Mouse (Mus musculus) stomach, postnatal 0 days (tissue): ENCODE results near the gene Manbal. TPM values are rescaled to one million over a fixed set of nuclear protein-coding genes. Genes with fewer than 3 reads are reported as not detected.
"Not testable (repeated sequence)": the region's sequence is repeated elsewhere in the genome, so short reads cannot be mapped to it uniquely, and the experiment has no call there.

Source experiments
- ATAC-seq: fragments of 200-750 bp; cut with Nextera tagmentation; 2 replicates; pipeline ENCODE4 v1.8.0; 2017; ENCODE audit not compliant: low FRiP score, low TSS enrichment
- DNase-seq: peaks from one replicate; pipeline ENCODE4 v3.0.0-alpha.2; 2016; ENCODE audit warnings: low spot score
- H3K27ac ChIP-seq: fragments of 300-500 bp; sonication (generic); replicated peaks from 2 replicates; pipeline ENCODE4 v1.5.1; 2014; ENCODE audit warnings: mild to moderate bottlenecking, control low read depth
- H3K27me3 ChIP-seq: fragments of 300-500 bp; sonication (generic); 2 replicates; pipeline ENCODE4 v1.6.1; 2014; ENCODE audit warnings: low read length; ENCODE audit not compliant: control insufficient read depth, insufficient read depth
- H3K36me3 ChIP-seq: fragments of 300-500 bp; sonication (generic); 2 replicates; pipeline ENCODE4 v1.6.1; 2014; ENCODE audit warnings: low read length, mixed read lengths; ENCODE audit not compliant: control insufficient read depth, insufficient read depth
- H3K4me1 ChIP-seq: fragments of 300-500 bp; sonication (generic); replicated peaks from 2 replicates; pipeline ENCODE4 v1.6.1; 2014; ENCODE audit warnings: antibody characterized with exemption; ENCODE audit not compliant: control insufficient read depth, insufficient read depth
- H3K4me2 ChIP-seq: fragments of 300-500 bp; sonication (generic); replicated peaks from 2 replicates; pipeline ENCODE4 v1.6.1; 2014; ENCODE audit warnings: low read depth, mild to moderate bottlenecking, control low read depth, moderate library complexity
- H3K4me3 ChIP-seq: fragments of 300-500 bp; sonication (generic); 2 replicates; pipeline ENCODE4 v1.5.1; 2014; ENCODE audit warnings: low read depth, low read length, control low read depth
- H3K9ac ChIP-seq: fragments of 300-500 bp; sonication (generic); 2 replicates; pipeline ENCODE4 v1.6.1; 2014; ENCODE audit warnings: mild to moderate bottlenecking, low read length, control low read depth, mixed read lengths
- H3K9me3 ChIP-seq: fragments of 300-500 bp; sonication (generic); 2 replicates; pipeline ENCODE4 v1.6.1; 2016; ENCODE audit warnings: low read length; ENCODE audit not compliant: control insufficient read depth
- CTCF ChIP-seq: IDR thresholded peaks from 2 replicates; pipeline ENCODE4 v1.5.1; 2016; ENCODE audit warnings: antibody characterized with exemption, low read depth, mild to moderate bottlenecking, moderate library complexity
- EP300 ChIP-seq: optimal IDR thresholded peaks from 2 replicates; pipeline ENCODE3; 2016; ENCODE audit warnings: antibody characterized with exemption
- WGBS: fragments of 180-500 bp; shearing (Covaris S2); extraction: QIAGEN DNeasy Blood & Tissue Kit; methylation state at CpG from one replicate; pipeline ENCODE4 v1.1.7; 2014; 5-methylcytosine and 5-hydroxymethylcytosine counted together
- polyA plus RNA-seq: library from polyadenylated mRNA; unstranded; fragments of >200 nt; fragmentation: Nextera tagmentation; extraction: Ambion mirVana; gene quantifications from 2 replicates; pipeline ENCODE4 v1.2.1, GENCODE M21; 2015

Manbal gene
- polyA plus RNA-seq, 1 experiment from 2014 or later: 68.9 TPM

DNA sequence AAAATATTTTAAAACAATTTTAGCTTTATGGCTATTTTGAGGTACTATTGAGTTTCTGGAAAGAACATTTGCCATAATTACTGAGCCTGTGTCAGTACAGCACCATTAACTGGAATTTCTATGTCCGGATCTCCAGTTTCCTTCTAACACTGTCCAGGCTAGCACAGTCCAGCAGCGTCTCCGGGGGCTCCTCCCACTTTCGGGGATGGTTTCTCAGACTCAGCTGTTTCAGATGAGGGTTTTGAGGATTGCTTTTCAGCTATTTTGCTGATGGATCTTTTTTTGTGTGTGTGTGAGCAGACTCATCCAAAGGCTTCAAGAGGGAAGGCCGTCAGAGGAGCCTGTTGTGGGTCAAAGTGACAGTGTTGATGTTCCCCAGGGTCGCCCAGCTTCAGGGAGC lies 4.3 kb downstream of the Manbal start:
- Histone ChIP-seq H3K9ac (no peak overlapping the region), H3K27ac (peak overlapping the region; percentile 71), H3K4me1 (peaks cover 2% of the 10 kb centered on the region; the same call in 1 of the 2 replicates), H3K4me2 (no peak overlapping the region), H3K36me3 (no peaks in the 10 kb centered on the region; the same call in 1 of the 2 replicates), H3K27me3 (no peaks in the 10 kb centered on the region), H3K4me3 (no peak overlapping the region), H3K9me3 (no peaks in the 10 kb centered on the region)
- DNase-seq: no peak
- ATAC-seq: no peak; the same call in 1 of the 2 replicates
- no peak for TF ChIP-seq EP300
- no peak for TF ChIP-seq CTCF
- WGBS: 46% methylated on average over 6 of the region's 6 CpGs

DNA sequence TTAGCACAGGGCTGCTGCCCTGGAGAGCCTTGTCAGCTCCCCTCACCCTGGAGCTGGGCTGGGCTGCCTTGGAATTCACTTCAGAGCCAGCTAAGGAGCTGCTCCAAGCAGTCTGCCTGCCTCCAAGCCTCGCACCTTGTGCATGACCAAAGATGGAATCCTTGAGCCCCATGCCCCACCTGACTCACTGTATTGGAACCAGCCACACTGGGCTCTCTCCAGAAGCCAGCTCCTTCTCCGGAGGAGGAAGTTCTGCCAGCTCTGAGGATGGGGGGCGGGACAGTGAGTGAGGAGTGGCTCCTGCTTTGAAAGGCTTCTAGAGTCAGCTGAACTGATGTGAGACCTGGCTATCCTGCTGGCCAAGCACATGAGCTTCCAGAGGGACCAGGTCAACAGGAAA lies 6.3 kb downstream of the Manbal start:
- DNase-seq (peak; percentile 58), ATAC-seq (peak; percentile 74)
- TF ChIP-seq EP300 (no peak), CTCF (no peak)
- H3K4me3 ChIP-seq: no peak overlapping the region
- peak overlapping the region; percentile 67 for H3K27ac ChIP-seq
- H3K27me3 ChIP-seq: no peaks in the 10 kb centered on the region
- 54% methylated on average over 3 of the region's 3 CpGs for WGBS
- H3K4me2 ChIP-seq: no peak overlapping the region
- H3K9ac ChIP-seq: no peak overlapping the region
- H3K9me3 ChIP-seq: no peaks in the 10 kb centered on the region
- H3K4me1 ChIP-seq: peaks cover 2% of the 10 kb centered on the region
- H3K36me3 ChIP-seq: no peaks in the 10 kb centered on the region; the same call in 1 of the 2 replicates

DNA sequence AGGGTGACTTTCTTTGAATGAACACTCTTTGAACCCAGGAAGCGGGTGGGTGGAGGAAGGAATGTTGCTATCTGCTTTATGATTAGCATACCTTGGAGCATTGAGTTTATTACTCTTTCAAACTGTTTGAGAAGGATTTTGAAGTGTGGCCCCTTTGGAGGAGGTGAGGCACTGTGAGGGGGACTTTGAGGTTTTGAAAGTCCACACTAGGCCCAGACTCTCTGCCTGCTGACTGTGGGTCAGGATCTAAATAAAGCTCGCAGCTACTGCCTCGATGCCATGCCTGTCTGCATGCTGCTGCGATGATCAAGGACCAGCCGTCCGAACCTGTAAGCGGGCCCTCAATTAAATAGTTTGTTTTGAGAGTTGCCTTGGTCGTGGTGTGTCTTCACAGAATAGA lies 7.7 kb downstream of the Manbal start:
- 49% methylated on average over 8 of the region's 8 CpGs for WGBS
- Histone ChIP-seq H3K36me3 (peaks cover 2% of the 10 kb centered on the region; the same call in 1 of the 2 replicates), H3K27me3 (no peaks in the 10 kb centered on the region), H3K4me2 (no peak overlapping the region), H3K9ac (no peak overlapping the region), H3K27ac (0 out of 2 replicates have a peak overlapping the region, but pooled peaks have one; percentile 24), H3K4me1 (peaks cover 2% of the 10 kb centered on the region), H3K4me3 (no peak overlapping the region), H3K9me3 (no peaks in the 10 kb centered on the region)
- ATAC-seq: no peak
- TF ChIP-seq CTCF: no peak
- no peak for TF ChIP-seq EP300
- DNase-seq: no peak

DNA sequence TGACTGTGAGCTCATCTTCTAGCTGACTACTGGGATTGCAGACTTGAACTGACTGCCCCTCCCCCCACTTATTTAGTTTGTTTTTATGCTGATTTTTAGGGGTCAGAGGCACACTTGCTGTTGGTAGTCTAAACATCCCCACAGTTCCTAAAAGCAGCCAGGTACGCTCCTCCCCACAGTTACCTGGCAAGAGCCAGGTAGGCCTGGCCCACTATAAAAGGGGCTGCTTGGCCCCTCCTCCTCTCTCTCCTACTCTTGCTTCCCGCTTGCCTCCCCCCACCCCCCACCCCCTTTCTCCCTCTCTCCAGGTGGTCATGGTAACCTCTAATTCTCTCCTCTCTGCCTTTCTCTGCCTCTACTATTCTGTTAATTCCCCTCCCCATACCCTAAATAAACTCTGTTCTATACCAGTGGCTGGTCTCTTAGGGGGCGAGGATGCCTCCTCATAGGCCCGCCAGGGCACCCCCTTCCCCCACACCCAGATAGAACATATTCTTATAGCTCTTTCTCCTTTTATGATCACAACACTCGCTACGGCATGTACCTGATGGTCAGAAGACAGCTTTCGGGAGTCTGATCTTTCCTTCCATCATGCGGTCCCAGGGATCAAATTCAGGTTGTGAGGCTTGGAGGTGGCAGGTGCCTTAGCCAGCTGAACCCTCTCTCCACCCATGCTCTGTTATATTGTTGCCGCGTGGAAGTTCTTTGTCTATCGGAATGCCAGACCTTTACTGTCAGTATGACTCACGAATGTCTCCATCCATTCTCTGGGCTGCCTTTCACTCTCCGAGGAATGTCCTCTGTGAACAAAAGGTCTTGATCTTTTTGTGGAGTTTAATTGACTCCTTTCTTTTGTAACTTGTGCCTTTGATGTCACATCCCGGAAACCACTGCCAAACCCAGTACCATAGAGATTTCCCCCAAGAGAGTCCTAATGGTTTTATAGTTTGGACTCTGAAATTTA lies 8.7 kb downstream of the Manbal start:
- Histone ChIP-seq H3K4me1 (peaks cover 2% of the 10 kb centered on the region), H3K9me3 (no peaks in the 10 kb centered on the region), H3K9ac (no peak overlapping the region), H3K4me3 (no peak overlapping the region), H3K27me3 (no peaks in the 10 kb centered on the region), H3K27ac (no peak overlapping the region), H3K36me3 (peaks cover 2% of the 10 kb centered on the region; the same call in 1 of the 2 replicates), H3K4me2 (no peak overlapping the region)
- ATAC-seq (no peak), DNase-seq (no peak)
- TF ChIP-seq EP300 (no peak), CTCF (no peak)
- WGBS: 46% methylated on average over 14 of the region's 14 CpGs

DNA sequence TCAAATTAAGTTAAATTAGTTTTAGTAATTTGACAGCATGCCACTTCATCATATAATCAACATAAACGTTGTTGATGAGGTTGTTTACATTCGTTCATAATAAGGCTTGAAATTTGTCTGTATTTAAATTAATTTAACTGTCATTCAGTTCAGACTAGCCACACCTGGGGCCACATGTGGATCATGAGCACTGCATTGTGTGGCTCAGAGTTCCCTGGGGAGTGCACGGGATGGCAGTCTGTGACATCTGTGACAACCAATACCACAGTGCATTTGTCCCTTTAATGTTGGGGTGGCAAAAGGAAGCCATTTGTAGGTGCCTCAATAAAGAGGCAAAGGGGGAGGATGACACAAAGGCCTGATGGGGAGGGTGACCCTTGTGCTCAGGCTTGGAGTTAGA lies 9.6 kb downstream of the Manbal start:
- Histone ChIP-seq H3K4me1 (peaks cover 2% of the 10 kb centered on the region), H3K4me2 (no peak overlapping the region), H3K27ac (0 out of 2 replicates have a peak overlapping the region, but pooled peaks have one; percentile 30), H3K36me3 (peaks cover 2% of the 10 kb centered on the region; the same call in 1 of the 2 replicates), H3K9ac (no peak overlapping the region), H3K9me3 (no peaks in the 10 kb centered on the region), H3K27me3 (no peaks in the 10 kb centered on the region), H3K4me3 (no peak overlapping the region)
- DNase-seq: no peak
- TF ChIP-seq EP300: no peak
- no peak for TF ChIP-seq CTCF
- ATAC-seq: no peak
- WGBS: 64% methylated on average over 3 of the region's 3 CpGs

DNA sequence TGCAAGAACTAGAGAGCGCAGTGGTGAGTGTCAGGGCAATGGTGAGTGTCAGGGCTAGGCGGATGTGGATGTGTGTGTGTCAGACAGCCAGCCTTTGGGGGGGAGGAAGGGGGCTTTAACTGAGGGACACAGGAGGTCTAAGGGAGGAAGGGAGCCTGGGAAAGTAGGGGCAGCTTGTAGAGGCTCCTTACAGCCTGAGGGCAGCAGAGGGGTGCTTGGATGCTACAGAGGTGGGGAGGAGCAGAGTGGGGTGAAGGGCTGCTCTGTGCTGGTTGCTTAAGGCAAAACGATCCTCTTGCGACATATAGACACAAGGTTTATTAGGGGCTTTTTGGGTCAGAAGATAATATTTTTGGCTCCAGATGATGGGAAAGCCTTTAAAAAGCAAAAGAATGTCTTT lies 17.4 kb downstream of the Manbal start:
- no peak overlapping the region for H3K4me2 ChIP-seq
- DNase-seq (no peak), ATAC-seq (no peak)
- no peaks in the 10 kb centered on the region for H3K4me1 ChIP-seq
- no peaks in the 10 kb centered on the region for H3K27me3 ChIP-seq
- H3K27ac ChIP-seq: no peak overlapping the region
- H3K4me3 ChIP-seq: no peak overlapping the region
- TF ChIP-seq EP300 (no peak), CTCF (0 out of 2 replicates have a peak, but pooled peaks have one; percentile 10)
- H3K9me3 ChIP-seq: no peaks in the 10 kb centered on the region
- 76% methylated on average over 4 of the region's 4 CpGs for WGBS
- peaks cover 3% of the 10 kb centered on the region; the same call in 1 of the 2 replicates for H3K36me3 ChIP-seq
- no peak overlapping the region for H3K9ac ChIP-seq

DNA sequence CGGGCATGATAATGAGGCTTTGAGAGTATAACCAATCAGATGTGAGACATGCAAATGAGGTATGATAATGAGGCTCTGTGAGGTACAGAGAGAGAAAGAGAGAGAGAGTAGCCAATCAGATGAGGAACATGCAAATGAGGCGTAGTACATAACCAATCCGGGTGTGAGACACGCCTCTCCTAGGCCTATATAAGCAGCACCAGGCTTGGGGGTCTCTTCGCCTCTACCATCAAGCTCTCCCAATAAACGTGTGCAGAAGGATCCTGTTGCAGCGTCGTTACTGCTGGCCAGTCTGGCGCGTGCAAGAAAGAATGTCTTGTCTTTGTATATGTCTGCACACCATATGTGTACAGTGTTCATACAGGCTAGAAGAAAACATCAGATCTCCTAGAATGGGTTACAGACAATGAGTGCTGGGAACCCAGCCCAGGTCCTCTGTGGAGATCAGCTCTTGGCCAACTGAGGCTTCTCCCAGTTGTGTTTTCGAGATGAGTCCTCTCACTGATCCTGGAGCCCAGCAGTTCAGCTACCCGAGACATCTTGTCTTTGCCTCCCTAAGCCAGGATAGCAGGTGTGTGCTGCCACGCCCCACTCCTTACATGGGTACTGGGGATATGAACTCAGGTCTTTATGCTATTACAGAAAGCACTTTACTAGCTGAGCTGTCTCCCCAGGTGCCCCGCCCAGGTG lies 21.7 kb downstream of the Manbal start:
- not testable (repeated sequence) for H3K36me3 ChIP-seq, H3K27me3 ChIP-seq, H3K4me2 ChIP-seq, H3K4me1 ChIP-seq, H3K9me3 ChIP-seq, H3K27ac ChIP-seq, H3K4me3 ChIP-seq, DNase-seq, H3K9ac ChIP-seq, ATAC-seq
- 92% methylated on average over 14 of the region's 14 CpGs for WGBS
